Mouse (Mus musculus): ENCODE measurements around the gene Pcdh18. TPM values are rescaled to one million over a fixed set of nuclear protein-coding genes. Genes with fewer than 3 reads are reported as not detected.

Gene Pcdh18
- 32.3 and 53.3 TPM in 2 replicates for polyA plus RNA-seq (2014; fragmentation: Nextera tagmentation; extraction: Ambion mirVana)

GRCm38 (mm10) chr3:49756870-49757625, at the start of gene Pcdh18:
TSS of gene Pcdh18 (minus strand) at chr3:49757325.
- H3K9me3 ChIP-seq (ENCODE audit: control insufficient read depth, low read length) = no peaks in the 10 kb centered on the region
- peak; percentile 92 for DNase-seq
- peak within 1 kb of the TSS; percentile 83 for H3K4me2 ChIP-seq (ENCODE audit: low read length)
- peak within 1 kb of the TSS; percentile 64 for H3K4me3 ChIP-seq (replicated peaks; ENCODE audit: low read depth, low read length)
- peak within 1 kb of the TSS; percentile 82 for H3K27ac ChIP-seq (replicated peaks; ENCODE audit: low read depth, low read length)
- under 1% methylated on average over 43 of the region's 43 CpGs for WGBS
- H3K4me1 ChIP-seq (ENCODE audit: control insufficient read depth, insufficient read depth, low read length) = peaks cover 22% of the 10 kb centered on the region
- peak; percentile 91 for ATAC-seq (ENCODE audit: low FRiP score, low TSS enrichment)
- peak within 1 kb of the TSS; percentile 73 for H3K9ac ChIP-seq (replicated peaks; ENCODE audit: low read length)
- H3K36me3 ChIP-seq (ENCODE audit: control insufficient read depth, insufficient read depth, low read length) = peaks cover 5% of the 10 kb centered on the region; the same call in 1 of the 2 replicates
- no peaks in the 10 kb centered on the region for H3K27me3 ChIP-seq (ENCODE audit: control insufficient read depth, insufficient read depth, low read length)

- H3K36me3 ChIP-seq (ENCODE audit: control insufficient read depth, insufficient read depth, low read length) = no peaks in the 10 kb centered on the region
- ATAC-seq (ENCODE audit: low FRiP score, low TSS enrichment) = no peak
Observed at GRCm38 (mm10) chr3:49806823-49807222, 49.7 kb upstream of the Pcdh18 start.

GRCm38 (mm10) chr3:49805511-49805910, 48.4 kb upstream of the Pcdh18 start:
- Histone ChIP-seq H3K9me3 (ENCODE audit: control insufficient read depth, low read length) (no peaks in the 10 kb centered on the region), H3K36me3 (ENCODE audit: control insufficient read depth, insufficient read depth, low read length) (no peaks in the 10 kb centered on the region), H3K4me1 (ENCODE audit: control insufficient read depth, insufficient read depth, low read length) (no peaks in the 10 kb centered on the region), H3K27me3 (ENCODE audit: control insufficient read depth, insufficient read depth, low read length) (no peaks in the 10 kb centered on the region), H3K4me3 (replicated peaks; ENCODE audit: low read depth, low read length) (no peak overlapping the region), H3K9ac (replicated peaks; ENCODE audit: low read length) (no peak overlapping the region), H3K4me2 (ENCODE audit: low read length) (no peak overlapping the region), H3K27ac (replicated peaks; ENCODE audit: low read depth, low read length) (no peak overlapping the region)
- DNase-seq (no peak), ATAC-seq (ENCODE audit: low FRiP score, low TSS enrichment) (no peak)
- 75% methylated on average over 1 of the region's 1 CpGs for WGBS

More at GRCm38 (mm10) chr3:49806823-49807222, 49.7 kb upstream of the Pcdh18 start:
- Histone ChIP-seq H3K4me3 (replicated peaks; ENCODE audit: low read depth, low read length) (no peak overlapping the region), H3K9me3 (ENCODE audit: control insufficient read depth, low read length) (no peaks in the 10 kb centered on the region), H3K4me2 (ENCODE audit: low read length) (no peak overlapping the region), H3K4me1 (ENCODE audit: control insufficient read depth, insufficient read depth, low read length) (no peaks in the 10 kb centered on the region), H3K27ac (replicated peaks; ENCODE audit: low read depth, low read length) (no peak overlapping the region), H3K9ac (replicated peaks; ENCODE audit: low read length) (no peak overlapping the region), H3K27me3 (ENCODE audit: control insufficient read depth, insufficient read depth, low read length) (no peaks in the 10 kb centered on the region)
- WGBS = 59% methylated on average over 2 of the region's 2 CpGs
- no peak for DNase-seq

GRCm38 (mm10) chr3:49788296-49788695, 31.2 kb upstream of the Pcdh18 start:
- ATAC-seq (ENCODE audit: low FRiP score, low TSS enrichment) (no peak), DNase-seq (no peak)
- Histone ChIP-seq H3K27me3 (ENCODE audit: control insufficient read depth, insufficient read depth, low read length) (no peaks in the 10 kb centered on the region), H3K4me1 (ENCODE audit: control insufficient read depth, insufficient read depth, low read length) (0 out of 2 replicates have a peak, but pooled peaks cover 5% of the 10 kb centered on the region), H3K9me3 (ENCODE audit: control insufficient read depth, low read length) (no peaks in the 10 kb centered on the region), H3K4me2 (ENCODE audit: low read length) (no peak overlapping the region), H3K27ac (replicated peaks; ENCODE audit: low read depth, low read length) (no peak overlapping the region), H3K4me3 (replicated peaks; ENCODE audit: low read depth, low read length) (no peak overlapping the region), H3K9ac (replicated peaks; ENCODE audit: low read length) (no peak overlapping the region), H3K36me3 (ENCODE audit: control insufficient read depth, insufficient read depth, low read length) (no peaks in the 10 kb centered on the region)
- 19% methylated on average over 2 of the region's 2 CpGs for WGBS

- no peaks in the 10 kb centered on the region for H3K9me3 ChIP-seq (ENCODE audit: control insufficient read depth, low read length)
- DNase-seq = no peak
- H3K4me1 ChIP-seq (ENCODE audit: control insufficient read depth, insufficient read depth, low read length) = 0 out of 2 replicates have a peak, but pooled peaks cover 5% of the 10 kb centered on the region
- no peak overlapping the region for H3K9ac ChIP-seq (replicated peaks; ENCODE audit: low read length)
- no peaks in the 10 kb centered on the region for H3K27me3 ChIP-seq (ENCODE audit: control insufficient read depth, insufficient read depth, low read length)
- ATAC-seq (ENCODE audit: low FRiP score, low TSS enrichment) = no peak
- H3K4me2 ChIP-seq (ENCODE audit: low read length) = no peak overlapping the region
- H3K4me3 ChIP-seq (replicated peaks; ENCODE audit: low read depth, low read length) = no peak overlapping the region
- H3K36me3 ChIP-seq (ENCODE audit: control insufficient read depth, insufficient read depth, low read length) = no peaks in the 10 kb centered on the region
- no peak overlapping the region for H3K27ac ChIP-seq (replicated peaks; ENCODE audit: low read depth, low read length)
- WGBS = 61% methylated on average over 4 of the region's 4 CpGs
Observed at GRCm38 (mm10) chr3:49787719-49788118, 30.6 kb upstream of the Pcdh18 start.

GRCm38 (mm10) chr3:49768992-49769738, 12.0 kb upstream of the Pcdh18 start:
- Histone ChIP-seq H3K4me1 (ENCODE audit: control insufficient read depth, insufficient read depth, low read length) (peaks cover 11% of the 10 kb centered on the region; the same call in 1 of the 2 replicates), H3K27me3 (ENCODE audit: control insufficient read depth, insufficient read depth, low read length) (no peaks in the 10 kb centered on the region), H3K4me2 (ENCODE audit: low read length) (no peak overlapping the region), H3K27ac (replicated peaks; ENCODE audit: low read depth, low read length) (no peak overlapping the region), H3K4me3 (replicated peaks; ENCODE audit: low read depth, low read length) (no peak overlapping the region), H3K9me3 (ENCODE audit: control insufficient read depth, low read length) (no peaks in the 10 kb centered on the region), H3K36me3 (ENCODE audit: control insufficient read depth, insufficient read depth, low read length) (no peaks in the 10 kb centered on the region), H3K9ac (replicated peaks; ENCODE audit: low read length) (no peak overlapping the region)
- DNase-seq (peak; percentile 70), ATAC-seq (ENCODE audit: low FRiP score, low TSS enrichment) (peak; percentile 85)
- 5% methylated on average over 3 of the region's 3 CpGs for WGBS

GRCm38 (mm10) chr3:49762711-49763110, 5.6 kb upstream of the Pcdh18 start:
- Histone ChIP-seq H3K27me3 (ENCODE audit: control insufficient read depth, insufficient read depth, low read length) (no peaks in the 10 kb centered on the region), H3K9ac (replicated peaks; ENCODE audit: low read length) (no peak overlapping the region), H3K4me1 (ENCODE audit: control insufficient read depth, insufficient read depth, low read length) (no peaks in the 10 kb centered on the region), H3K4me2 (ENCODE audit: low read length) (no peak overlapping the region), H3K36me3 (ENCODE audit: control insufficient read depth, insufficient read depth, low read length) (no peaks in the 10 kb centered on the region), H3K4me3 (replicated peaks; ENCODE audit: low read depth, low read length) (no peak overlapping the region), H3K27ac (replicated peaks; ENCODE audit: low read depth, low read length) (no peak overlapping the region), H3K9me3 (ENCODE audit: control insufficient read depth, low read length) (no peaks in the 10 kb centered on the region)
- WGBS = 61% methylated on average over 5 of the region's 5 CpGs
- ATAC-seq (ENCODE audit: low FRiP score, low TSS enrichment) (no peak), DNase-seq (no peak)

- Histone ChIP-seq H3K9me3 (ENCODE audit: control insufficient read depth, low read length) (no peaks in the 10 kb centered on the region), H3K4me1 (ENCODE audit: control insufficient read depth, insufficient read depth, low read length) (no peaks in the 10 kb centered on the region), H3K9ac (replicated peaks; ENCODE audit: low read length) (no peak overlapping the region), H3K27me3 (ENCODE audit: control insufficient read depth, insufficient read depth, low read length) (no peaks in the 10 kb centered on the region), H3K4me3 (replicated peaks; ENCODE audit: low read depth, low read length) (no peak overlapping the region), H3K27ac (replicated peaks; ENCODE audit: low read depth, low read length) (no peak overlapping the region), H3K4me2 (ENCODE audit: low read length) (no peak overlapping the region), H3K36me3 (ENCODE audit: control insufficient read depth, insufficient read depth, low read length) (no peaks in the 10 kb centered on the region)
- DNase-seq = no peak
- ATAC-seq (ENCODE audit: low FRiP score, low TSS enrichment) = no peak
Observed at GRCm38 (mm10) chr3:49761971-49762370, 4.8 kb upstream of the Pcdh18 start.
